Mouse (Mus musculus) liver, embryonic 11.5 days (tissue): ENCODE data around the gene Zic1. TPM values are rescaled to one million over a fixed set of nuclear protein-coding genes. Genes with fewer than 3 reads are reported as not detected.

Experiments used
- ATAC-seq: fragments of 200-750 bp; cut with Nextera tagmentation; replicated peaks from 2 replicates; pipeline ENCODE4 v1.8.0; 2017; ENCODE audit warnings: moderate number of reproducible peaks, mild to moderate bottlenecking, moderate TSS enrichment, moderate library complexity; ENCODE audit not compliant: low FRiP score
- DNase-seq: peaks from one replicate; pipeline ENCODE4 v3.0.0-alpha.2; 2017; ENCODE audit warnings: low spot score
- H3K27ac ChIP-seq: fragments of 300-500 bp; sonication (generic); 2 replicates; pipeline ENCODE4 v1.5.1; 2014; ENCODE audit warnings: mild to moderate bottlenecking, low read depth, low read length, control low read depth
- H3K27me3 ChIP-seq: fragments of 300-500 bp; sonication (generic); replicated peaks from 2 replicates; pipeline ENCODE4 v1.6.1; 2014; ENCODE audit warnings: low read length, mixed read lengths; ENCODE audit not compliant: control insufficient read depth, insufficient read depth
- H3K36me3 ChIP-seq: fragments of 300-500 bp; sonication (generic); 2 replicates; pipeline ENCODE4 v1.6.1; 2014; ENCODE audit warnings: mild to moderate bottlenecking, low read length, moderate library complexity, mixed read lengths; ENCODE audit not compliant: control insufficient read depth, insufficient read depth
- H3K4me1 ChIP-seq: fragments of 300-500 bp; sonication (generic); replicated peaks from 2 replicates; pipeline ENCODE4 v1.6.1; 2014; ENCODE audit warnings: low read length, mixed read lengths; ENCODE audit not compliant: control insufficient read depth, insufficient read depth
- H3K4me2 ChIP-seq: fragments of 300-500 bp; sonication (generic); 2 replicates; pipeline ENCODE4 v1.6.1; 2014; ENCODE audit warnings: mild to moderate bottlenecking, control low read depth, moderate library complexity
- H3K4me3 ChIP-seq: fragments of 300-500 bp; sonication (generic); 2 replicates; pipeline ENCODE4 v1.5.1; 2014; ENCODE audit warnings: low read depth, low read length, control low read depth
- H3K9ac ChIP-seq: fragments of 300-500 bp; sonication (generic); 2 replicates; pipeline ENCODE4 v1.6.1; 2014; ENCODE audit warnings: low read depth, low read length, control low read depth
- H3K9me3 ChIP-seq: fragments of 300-500 bp; sonication (generic); 2 replicates; pipeline ENCODE4 v1.6.1; 2016; ENCODE audit warnings: low read length, inconsistent platforms, mixed read lengths; ENCODE audit not compliant: control insufficient read depth
- WGBS: fragments of 180-500 bp; shearing (Covaris S2); extraction: QIAGEN DNeasy Blood & Tissue Kit; methylation state at CpG from one replicate; pipeline ENCODE4 v1.1.7; 2014; 5-methylcytosine and 5-hydroxymethylcytosine counted together
- polyA plus RNA-seq: library from polyadenylated mRNA; unstranded; fragments of >200 nt; fragmentation: Nextera tagmentation; extraction: Ambion mirVana; gene quantifications from 2 replicates; pipeline ENCODE4 v1.2.1, GENCODE M21; 2014

Zic1 gene
- polyA plus RNA-seq, 1 experiment from 2014 or later = 0.04 TPM

DNA sequence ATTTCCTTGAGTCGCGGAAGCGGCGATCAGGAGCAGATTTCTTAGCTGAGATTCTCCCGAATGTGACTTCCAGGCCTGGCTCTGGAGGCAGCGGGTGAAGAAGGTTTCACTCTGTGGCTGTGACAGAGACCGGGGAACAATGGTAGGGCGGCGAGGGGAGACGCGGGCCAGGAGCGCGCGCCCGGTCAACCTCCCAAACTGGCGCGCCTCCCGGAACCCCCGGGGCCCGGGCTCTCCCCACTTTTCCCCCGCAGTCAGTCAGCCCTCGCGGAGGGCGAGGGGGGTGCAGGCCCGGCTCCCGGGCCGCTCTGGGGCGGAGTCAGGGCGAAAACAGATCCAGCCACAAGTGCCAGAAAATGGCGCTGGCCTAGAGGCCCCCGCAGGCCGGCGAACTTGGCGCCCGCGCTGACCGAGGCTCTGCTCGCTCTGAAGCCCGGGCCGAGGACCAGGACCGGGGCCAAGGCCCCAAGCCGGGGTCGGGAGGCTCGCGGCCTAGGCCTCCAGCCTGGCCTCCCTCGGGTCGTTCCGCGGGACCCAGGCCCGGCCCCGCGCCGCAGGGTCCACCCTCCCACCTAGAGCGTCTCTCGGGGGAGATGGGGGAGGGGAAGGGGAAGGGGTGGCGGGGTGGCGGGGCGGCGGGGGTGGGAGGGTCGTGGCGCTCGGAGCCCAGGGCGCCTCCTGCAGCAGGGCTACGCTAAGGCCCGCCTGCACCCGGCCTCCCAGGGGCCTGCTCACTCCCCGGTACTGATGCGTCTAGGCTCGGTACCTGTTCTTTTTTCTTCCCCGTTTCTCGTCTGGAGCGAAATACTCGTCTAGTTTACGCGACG is 15.9 kb upstream of the Zic1 start:
- 1% methylated on average over 69 of the region's 76 CpGs for WGBS
- H3K4me1 ChIP-seq = no peaks in the 10 kb centered on the region
- 0 out of 2 replicates have a peak overlapping the region, but pooled peaks have one; percentile 34 for H3K9ac ChIP-seq
- H3K4me3 ChIP-seq = peak overlapping the region; percentile 49
- H3K9me3 ChIP-seq = no peaks in the 10 kb centered on the region
- ATAC-seq (peak; percentile 46), DNase-seq (peak; percentile 48)
- H3K4me2 ChIP-seq = peak overlapping the region; percentile 65
- H3K36me3 ChIP-seq = no peaks in the 10 kb centered on the region
- no peak overlapping the region for H3K27ac ChIP-seq
- H3K27me3 ChIP-seq = peaks cover 100% of the 10 kb centered on the region

DNA sequence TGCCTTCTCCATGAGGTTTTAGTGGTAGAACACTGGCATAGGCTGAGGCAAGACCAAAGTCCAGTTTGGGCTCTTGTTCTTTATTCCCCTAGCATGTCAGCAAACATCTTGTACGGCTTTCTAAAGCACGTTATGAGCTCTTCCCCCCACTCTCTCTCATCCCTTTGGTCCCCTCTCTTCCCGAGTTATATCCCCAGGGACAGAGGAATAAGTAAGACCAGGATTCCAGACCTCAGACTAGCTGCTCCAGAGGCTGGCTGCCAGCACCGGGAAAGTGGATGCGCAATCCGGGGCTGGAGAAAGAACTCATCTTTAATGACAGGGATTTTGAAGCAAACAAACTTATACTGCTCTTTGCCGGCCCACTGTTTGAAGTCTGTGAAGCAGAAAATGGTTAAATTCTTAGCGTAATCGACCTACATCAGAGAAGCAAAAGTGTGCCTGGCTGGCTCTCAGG is 14.9 kb upstream of the Zic1 start:
- H3K4me3 ChIP-seq = no peak overlapping the region
- H3K4me2 ChIP-seq = no peak overlapping the region
- DNase-seq = peak; percentile 32
- no peaks in the 10 kb centered on the region for H3K9me3 ChIP-seq
- peaks cover 100% of the 10 kb centered on the region for H3K27me3 ChIP-seq
- ATAC-seq = no peak
- no peak overlapping the region for H3K9ac ChIP-seq
- WGBS = 3% methylated on average over 9 of the region's 9 CpGs
- H3K27ac ChIP-seq = no peak overlapping the region
- no peaks in the 10 kb centered on the region for H3K4me1 ChIP-seq
- no peaks in the 10 kb centered on the region for H3K36me3 ChIP-seq

GRCm38 (mm10) chr9:91379781-91380457 is 14.3 kb upstream of the Zic1 start:
- ATAC-seq (no peak), DNase-seq (peak; percentile 27)
- Histone ChIP-seq H3K27me3 (peaks cover 99% of the 10 kb centered on the region), H3K36me3 (no peaks in the 10 kb centered on the region), H3K4me1 (no peaks in the 10 kb centered on the region), H3K27ac (no peak overlapping the region), H3K9ac (no peak overlapping the region), H3K9me3 (no peaks in the 10 kb centered on the region), H3K4me3 (no peak overlapping the region), H3K4me2 (no peak overlapping the region)
- 3% methylated on average over 10 of the region's 10 CpGs for WGBS

GRCm38 (mm10) chr9:91379300-91379635 is 13.7 kb upstream of the Zic1 start:
- no peak overlapping the region for H3K27ac ChIP-seq
- H3K36me3 ChIP-seq = no peaks in the 10 kb centered on the region
- DNase-seq = no peak
- H3K4me1 ChIP-seq = no peaks in the 10 kb centered on the region
- no peaks in the 10 kb centered on the region for H3K9me3 ChIP-seq
- H3K27me3 ChIP-seq = peaks cover 98% of the 10 kb centered on the region
- no peak overlapping the region for H3K9ac ChIP-seq
- H3K4me2 ChIP-seq = no peak overlapping the region
- no peak for ATAC-seq
- no peak overlapping the region for H3K4me3 ChIP-seq
- under 1% methylated on average over 8 of the region's 8 CpGs for WGBS

DNA sequence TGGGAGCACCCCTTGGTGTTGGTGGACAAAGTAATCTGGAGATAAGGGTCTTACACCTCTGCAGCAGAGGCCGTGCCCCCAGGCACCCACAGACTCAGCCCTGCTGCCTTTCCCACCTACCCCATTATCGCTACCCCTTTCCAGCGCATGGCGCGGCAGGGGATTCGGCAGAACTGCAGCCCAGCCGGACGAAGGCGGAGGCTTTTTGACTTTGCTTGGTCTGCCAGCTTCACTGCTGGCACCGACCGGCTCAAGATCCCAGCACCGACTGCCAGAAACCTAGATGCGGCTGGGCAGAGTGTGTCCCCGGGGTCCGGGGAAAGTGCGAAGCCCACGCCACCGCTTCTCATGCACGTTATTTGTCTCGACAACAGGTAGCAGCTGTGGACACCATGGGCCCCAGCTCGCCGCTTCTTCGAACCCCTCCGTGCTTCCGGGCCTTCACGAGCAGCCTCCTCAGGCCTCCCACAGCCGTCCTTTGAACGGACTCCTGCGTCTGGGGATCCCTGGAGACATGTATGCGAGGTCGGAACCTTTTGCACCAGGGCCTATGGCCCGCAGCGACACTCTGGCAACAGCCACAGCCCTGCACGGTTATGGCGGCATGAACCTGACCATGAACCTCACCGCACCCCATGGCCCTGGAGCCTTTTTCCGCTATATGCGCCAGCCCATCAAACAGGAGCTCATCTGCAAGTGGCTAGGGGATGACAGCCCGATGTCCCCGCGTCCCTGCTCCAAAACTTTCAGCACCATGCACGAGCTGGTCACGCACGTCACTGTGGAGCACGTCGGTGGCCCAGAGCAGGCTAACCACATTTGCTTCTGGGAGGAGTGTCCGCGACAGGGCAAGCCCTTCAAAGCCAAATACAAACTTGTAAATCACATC is 13.0 kb upstream of the Zic1 start:
- Histone ChIP-seq H3K4me3 (no peak overlapping the region), H3K36me3 (no peaks in the 10 kb centered on the region), H3K27ac (no peak overlapping the region), H3K9ac (no peak overlapping the region), H3K4me2 (no peak overlapping the region), H3K27me3 (peaks cover 98% of the 10 kb centered on the region), H3K9me3 (no peaks in the 10 kb centered on the region), H3K4me1 (no peaks in the 10 kb centered on the region)
- peak; percentile 32 for DNase-seq
- WGBS = 3% methylated on average over 48 of the region's 48 CpGs
- no peak for ATAC-seq

DNA sequence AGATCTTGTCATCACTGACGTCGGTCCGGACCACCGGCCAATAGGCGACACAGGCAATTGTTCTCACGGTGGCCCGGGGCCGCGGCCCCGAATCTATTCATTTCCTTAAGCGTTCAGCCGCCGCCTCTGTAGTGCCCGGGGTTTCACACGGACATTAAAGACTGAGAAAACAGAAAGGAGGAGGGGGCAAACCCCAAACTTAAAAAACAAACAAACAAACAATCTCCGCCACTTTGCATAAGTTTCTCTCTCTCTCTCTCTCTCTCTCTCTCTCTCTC is 12.2 kb upstream of the Zic1 start:
- no peaks in the 10 kb centered on the region for H3K4me1 ChIP-seq
- H3K9ac ChIP-seq = no peak overlapping the region
- H3K4me3 ChIP-seq = no peak overlapping the region
- peaks cover 94% of the 10 kb centered on the region for H3K27me3 ChIP-seq
- DNase-seq = peak; percentile 23
- no peak for ATAC-seq
- WGBS = 1% methylated on average over 16 of the region's 16 CpGs
- H3K27ac ChIP-seq = no peak overlapping the region
- no peaks in the 10 kb centered on the region for H3K36me3 ChIP-seq
- no peak overlapping the region for H3K4me2 ChIP-seq
- no peaks in the 10 kb centered on the region for H3K9me3 ChIP-seq

- Histone ChIP-seq H3K4me3 (no peak overlapping the region), H3K9ac (no peak overlapping the region), H3K27me3 (peaks cover 93% of the 10 kb centered on the region), H3K4me2 (no peak overlapping the region), H3K4me1 (no peaks in the 10 kb centered on the region), H3K9me3 (no peaks in the 10 kb centered on the region), H3K36me3 (no peaks in the 10 kb centered on the region), H3K27ac (no peak overlapping the region)
- WGBS = 4% methylated on average over 14 of the region's 14 CpGs
- DNase-seq (peak; percentile 23), ATAC-seq (no peak)
Measured at GRCm38 (mm10) chr9:91377036-91377872, 11.6 kb upstream of the Zic1 start.

- no peak for ATAC-seq
- no peaks in the 10 kb centered on the region for H3K36me3 ChIP-seq
- H3K9ac ChIP-seq = no peak overlapping the region
- H3K4me2 ChIP-seq = no peak overlapping the region
- WGBS = 19% methylated on average over 4 of the region's 4 CpGs
- H3K9me3 ChIP-seq = no peaks in the 10 kb centered on the region
- H3K4me1 ChIP-seq = no peaks in the 10 kb centered on the region
- peaks cover 92% of the 10 kb centered on the region for H3K27me3 ChIP-seq
- DNase-seq = peak; percentile 22
- H3K4me3 ChIP-seq = no peak overlapping the region
- H3K27ac ChIP-seq = no peak overlapping the region
Measured at GRCm38 (mm10) chr9:91374665-91375064, 9.1 kb upstream of the Zic1 start.
